Mouse (Mus musculus): Measurements from ENCODE around the gene Uchl1. TPM values are rescaled to one million over a fixed set of nuclear protein-coding genes. Genes with fewer than 3 reads are reported as not detected.

Uchl1 gene
- polyA plus RNA-seq, 1 experiment from 2014 or later: 1,834 TPM

Other genes with a start within 250 kb of the Uchl1 start
- gene Apbb2, start 57.3 kb upstream of the Uchl1 start, polyA plus RNA-seq (2015; fragmentation: Nextera tagmentation; extraction: Ambion mirVana): 110 and 115 TPM in 2 replicates
- 47.6 and 51.1 TPM in 2 replicates for gene Limch1, start 69.7 kb downstream of the Uchl1 start, polyA plus RNA-seq (2015; fragmentation: Nextera tagmentation; extraction: Ambion mirVana)